Mouse (Mus musculus) frontal cortex, postnatal 25 days (tissue): ENCODE measurements around the gene Fhit.
"Not testable (repeated sequence)": the region's sequence is repeated elsewhere in the genome, so short reads cannot be mapped to it uniquely, and the experiment has no call there.

Source experiments
- DNase-seq, 2 experiments: peaks; one replicate each; pipeline ENCODE4 v3.0.0; 2022; ENCODE audit warnings: low spot score in 2 of 2

The Fhit gene

DNA sequence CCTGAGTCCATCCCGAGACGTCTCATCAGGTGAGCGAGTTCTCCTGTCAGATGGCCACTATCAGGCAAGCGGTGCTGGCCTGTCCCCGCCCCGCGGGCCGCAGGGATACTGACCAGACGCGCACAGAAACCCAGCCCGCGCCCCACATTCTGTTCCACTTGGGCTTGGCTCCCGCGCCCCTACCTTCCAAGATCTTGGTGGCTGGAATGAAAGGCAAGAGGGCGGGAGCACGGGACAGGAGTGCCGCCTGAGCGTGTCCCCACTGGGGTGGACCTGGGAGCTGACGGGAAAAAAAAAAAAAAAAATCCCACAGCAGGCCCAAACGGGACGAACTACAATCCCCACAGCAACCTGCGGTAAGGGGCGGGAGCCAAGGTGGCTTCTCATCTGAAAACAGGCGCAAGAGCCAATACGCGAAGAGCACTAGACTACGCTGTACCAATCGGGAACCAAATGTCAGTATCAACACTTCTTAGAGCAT, at the start of gene Fhit:
TSS of gene Fhit (minus strand) at position 285 of the 481 bp plus-strand sequence.
- peak; percentile 79 to 83 for DNase-seq

DNA sequence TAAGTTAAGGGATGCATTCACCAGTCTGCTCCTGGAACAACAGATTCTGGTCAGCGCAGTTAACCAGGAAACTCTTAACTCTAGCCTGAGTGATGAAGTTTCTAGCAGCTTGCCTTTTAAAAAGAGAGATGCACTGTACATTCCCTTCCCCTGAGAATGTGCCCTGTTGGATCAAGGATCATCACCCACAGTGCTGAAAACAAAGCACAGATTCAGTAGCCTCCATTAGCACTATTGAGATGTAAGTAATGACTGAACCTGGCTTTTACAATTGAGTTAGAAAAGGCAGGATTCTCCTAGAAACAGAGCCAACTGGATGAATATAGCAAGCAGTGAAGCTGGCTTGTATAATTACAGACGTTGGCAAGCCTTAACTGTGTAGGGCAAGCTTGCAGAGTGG, 45.0 kb upstream of the Fhit start:
- DNase-seq = no peak

DNA sequence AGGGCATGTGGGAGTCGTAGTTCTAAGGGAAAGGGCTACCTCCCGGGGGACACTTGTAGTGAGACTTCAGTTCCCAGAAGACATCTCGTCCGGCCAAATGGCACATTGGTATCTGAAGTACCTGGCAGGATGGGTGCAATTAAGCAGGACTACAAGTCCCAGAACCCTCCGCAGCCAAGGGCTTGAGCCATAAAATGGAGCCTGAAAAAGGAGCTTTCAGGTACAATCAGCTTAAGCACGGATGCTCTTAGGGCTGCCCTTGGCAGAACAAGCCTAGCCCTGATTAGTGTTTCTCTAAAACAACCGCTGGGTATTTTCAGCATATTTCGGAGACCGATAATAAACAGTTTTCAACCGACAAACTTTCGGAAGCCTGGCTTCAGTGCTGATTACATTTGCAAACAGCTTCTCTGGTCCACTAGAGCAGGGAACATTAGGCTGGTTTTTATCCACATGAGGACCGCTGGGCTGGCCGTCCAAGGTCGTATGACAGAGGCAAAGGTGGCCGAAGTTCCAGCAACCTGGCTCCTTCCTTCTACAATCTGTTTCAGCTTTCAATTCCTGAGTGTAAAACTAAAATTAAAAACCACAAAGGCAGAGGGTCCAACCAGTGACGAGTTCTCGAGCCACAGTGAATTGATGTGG, 907 bp downstream of the Fhit start:
- DNase-seq = peak; percentile 57 to 62

DNA sequence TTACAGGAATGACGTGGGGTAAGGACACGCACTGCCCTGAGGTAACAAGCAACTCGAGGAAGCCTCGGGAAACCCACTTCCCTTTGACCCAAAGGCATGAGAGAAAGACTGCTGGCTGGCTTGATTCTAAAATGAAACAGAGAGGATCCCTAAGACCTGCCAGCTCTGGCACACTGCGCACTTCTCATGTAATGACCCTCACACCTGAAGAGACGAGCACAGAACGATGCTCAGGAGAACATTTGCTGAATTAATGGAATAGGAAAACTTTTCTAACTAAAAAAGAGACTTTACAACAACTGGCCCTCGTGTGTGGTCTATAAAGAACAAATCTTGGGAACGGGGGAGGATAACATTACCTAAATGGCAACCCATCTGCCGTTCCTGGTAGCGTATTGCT, 2.2 kb downstream of the Fhit start:
- DNase-seq = no peak

DNA sequence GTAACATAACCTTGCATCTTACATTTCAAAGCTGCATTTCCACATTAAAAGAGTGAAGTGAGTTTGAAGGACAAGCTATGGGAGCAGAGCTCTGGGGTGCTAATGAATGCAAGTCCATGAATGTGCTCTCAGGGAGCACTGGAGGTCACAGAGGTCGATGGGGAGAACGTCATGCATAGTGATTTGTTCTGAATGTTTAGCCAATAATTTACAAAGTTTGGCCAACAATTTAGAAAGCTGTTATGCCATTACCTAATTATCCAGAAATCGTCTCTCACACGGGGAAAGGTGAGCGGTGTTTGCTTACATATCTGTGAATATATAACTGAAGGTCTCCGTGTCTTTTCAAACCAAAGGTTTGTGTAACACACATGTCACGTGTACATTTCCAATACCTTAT, 2.8 kb downstream of the Fhit start:
- DNase-seq = no peak

DNA sequence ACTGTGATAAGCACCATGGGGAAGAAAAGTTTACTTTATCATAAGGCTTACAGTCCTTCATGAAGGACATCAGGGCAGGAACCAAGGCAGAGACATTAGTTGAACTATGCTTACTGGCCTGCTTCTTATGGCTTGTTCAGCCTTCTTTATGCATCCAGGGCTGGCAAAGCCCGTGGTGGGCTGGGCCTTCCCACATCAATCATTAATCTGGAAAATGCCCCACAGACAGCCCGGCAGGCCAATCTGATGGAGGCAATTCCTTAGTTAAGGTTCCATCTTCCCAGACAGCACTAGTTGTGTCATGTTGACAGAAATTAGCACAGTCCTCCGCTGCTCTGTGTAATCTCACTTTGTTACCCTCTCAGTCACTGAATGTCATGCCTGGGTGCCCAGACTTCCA, 4.1 kb downstream of the Fhit start:
- no peak for DNase-seq

DNA sequence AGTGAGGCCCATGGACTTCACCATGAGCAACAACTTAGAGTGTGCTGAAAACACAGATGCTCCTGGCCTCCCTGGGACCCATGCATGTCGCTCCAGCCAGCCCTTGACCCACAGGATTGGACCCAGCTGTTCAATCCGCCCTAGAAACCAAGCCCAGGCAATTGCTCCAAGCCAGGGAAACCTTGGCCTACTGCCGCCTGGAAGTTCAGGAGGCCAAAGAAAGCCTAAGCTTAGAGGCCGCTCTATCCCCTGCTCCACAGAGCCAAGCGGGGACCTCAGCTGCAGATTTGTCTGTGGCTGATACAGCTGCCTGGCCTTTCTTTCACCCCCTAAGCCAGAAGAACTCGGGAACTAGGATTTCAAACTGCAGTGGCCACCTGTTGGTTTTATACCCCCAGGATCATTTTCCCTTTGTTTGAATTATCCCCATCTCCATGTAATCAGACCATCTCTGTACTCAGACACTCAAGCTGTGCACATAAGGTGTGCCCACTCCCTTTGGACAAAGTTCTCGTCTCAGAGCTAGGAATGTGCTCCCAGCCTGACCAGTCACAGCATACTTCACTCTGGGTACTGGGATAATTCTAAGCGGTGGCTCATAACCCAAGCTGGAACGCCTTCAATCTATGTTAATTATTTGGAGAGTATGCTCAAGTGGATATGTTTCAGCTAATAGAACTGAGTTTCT, 10.1 kb downstream of the Fhit start:
- no peak for DNase-seq

DNA sequence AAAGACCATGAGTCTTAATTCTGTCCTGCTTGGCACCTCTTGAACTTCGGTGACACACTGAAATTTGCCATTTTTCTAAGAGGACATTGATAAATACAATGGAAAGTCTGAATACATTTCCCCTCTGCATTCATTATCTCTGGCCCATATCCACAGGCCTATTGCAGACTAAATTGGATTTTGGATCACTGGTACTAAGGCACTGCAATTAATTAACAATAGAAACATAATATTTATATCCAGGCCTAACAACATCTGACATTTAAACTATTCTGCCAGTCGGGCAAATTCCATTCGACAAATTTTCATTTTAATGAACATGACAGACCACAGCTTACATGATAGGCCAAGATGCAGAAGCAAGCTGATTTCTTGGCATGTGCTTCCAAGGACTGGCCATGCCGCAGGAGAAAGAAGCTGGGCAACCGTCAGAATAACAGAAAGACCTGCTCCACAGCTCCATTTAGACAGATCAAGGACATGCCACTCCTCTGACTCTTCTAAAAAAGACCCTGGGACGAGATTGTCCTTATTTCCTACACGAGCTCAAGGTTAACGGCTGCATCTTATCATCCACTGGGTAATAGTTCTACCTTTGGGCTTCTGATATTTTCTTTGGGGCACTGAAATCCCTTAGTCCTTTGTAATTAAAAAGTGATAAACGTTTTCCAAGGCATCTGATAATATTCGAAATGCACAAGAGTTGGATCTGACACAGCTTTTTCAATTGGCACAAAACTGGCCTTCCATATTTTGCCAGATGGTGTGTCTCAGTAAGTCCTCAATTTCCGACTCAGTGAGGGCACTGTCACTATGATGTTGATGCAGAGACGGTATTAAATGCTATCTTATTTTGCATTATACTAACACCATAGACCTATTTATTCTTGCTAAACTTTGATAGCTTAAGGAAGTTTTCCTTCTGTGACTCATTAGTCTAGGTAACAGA, 27.8 kb downstream of the Fhit start:
- DNase-seq = no peak

DNA sequence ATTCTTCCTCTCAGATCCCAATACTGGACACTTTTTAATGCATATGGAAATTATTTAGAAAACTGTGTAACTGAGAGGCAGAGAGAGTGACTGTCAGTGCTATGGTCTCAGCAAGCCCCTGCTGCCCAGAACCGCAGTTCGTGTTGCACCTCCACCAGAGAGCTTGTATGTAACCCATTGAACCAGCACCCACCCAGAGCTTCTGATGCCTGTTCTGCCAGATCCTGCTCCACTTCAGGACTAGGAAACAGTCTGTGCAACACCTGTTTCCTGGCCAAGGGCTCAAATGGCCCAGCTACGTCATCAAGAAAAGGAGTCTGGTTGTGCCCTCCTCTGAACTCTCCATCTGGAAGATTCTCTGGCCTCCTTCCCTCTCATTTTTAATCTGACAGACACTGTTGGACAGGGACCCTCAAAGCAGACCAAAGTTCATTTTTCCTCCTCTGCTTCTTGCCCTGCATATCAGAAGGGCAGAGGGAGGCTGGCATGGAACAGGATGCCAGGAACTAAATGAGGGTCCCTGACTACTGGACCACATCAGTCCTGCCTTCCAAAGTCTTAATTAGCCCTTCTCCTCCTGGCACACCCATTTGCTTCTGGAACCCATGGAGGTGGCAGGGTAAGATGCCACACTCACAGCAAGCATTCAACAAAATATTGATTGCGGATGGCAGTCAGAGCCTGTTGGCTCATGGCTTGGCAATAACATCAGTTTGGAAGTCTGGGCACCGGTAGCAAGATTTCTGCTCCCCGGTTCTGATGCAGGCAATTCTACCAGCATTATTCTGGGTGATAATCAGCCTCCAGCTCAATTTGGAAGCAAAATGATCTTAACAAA, 29.0 kb downstream of the Fhit start:
- no peak for DNase-seq

DNA sequence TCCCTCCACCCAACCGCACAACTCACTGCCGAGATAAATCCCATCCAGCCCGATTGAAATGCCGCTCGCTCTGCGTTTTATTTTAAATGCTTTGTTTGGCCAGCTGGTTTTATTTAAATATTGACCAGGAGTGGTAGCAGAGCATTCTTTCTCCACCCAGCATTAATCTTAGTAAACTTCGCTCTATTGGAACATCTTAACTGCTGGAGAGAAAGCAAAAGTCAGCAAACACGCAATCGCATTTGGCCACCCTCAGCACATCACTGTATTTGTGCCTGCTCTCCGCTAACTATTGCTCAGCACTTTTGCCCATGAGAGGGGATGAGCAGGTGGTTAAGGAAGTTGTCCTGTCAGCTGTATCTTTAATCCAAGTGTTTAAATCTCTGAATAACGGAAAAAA, 36.7 kb downstream of the Fhit start:
- DNase-seq = no peak

DNA sequence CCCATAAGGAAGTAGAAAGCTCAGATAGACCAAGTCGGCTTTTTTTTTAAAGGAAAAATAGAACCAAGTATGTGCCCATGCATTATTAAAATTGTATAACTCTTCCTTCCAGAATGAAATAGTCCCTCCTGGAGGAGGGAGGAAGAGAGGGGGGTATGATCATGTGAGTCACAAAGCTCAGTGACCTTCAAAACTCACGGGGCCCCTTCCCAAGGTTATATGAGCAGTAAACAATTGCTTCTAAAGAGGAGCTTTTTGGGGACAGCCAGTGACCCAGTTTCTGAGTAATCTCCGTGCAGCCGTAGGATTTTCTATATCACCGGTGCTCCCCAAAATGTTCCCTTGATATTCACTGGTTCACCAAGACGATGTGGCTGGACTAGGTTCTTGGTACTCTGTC, 42.8 kb downstream of the Fhit start:
- no peak for DNase-seq

DNA sequence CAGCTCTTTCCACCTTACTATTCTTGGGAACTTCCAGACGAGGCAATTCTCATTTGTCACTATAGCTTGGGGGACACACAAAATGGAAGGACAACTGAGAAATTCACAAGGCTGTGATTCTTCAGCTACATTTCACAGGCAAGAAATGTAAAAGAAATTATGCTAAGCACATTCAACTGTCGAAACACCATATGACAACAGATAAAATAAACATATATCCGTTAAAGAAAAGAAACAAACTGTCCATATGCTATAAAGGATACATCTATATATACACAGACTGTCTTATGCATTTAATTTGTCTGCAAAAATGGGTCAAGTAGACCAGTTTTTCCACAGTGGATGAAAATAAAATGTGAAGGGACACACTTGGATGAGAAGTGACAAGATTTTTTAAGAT, 76.2 kb downstream of the Fhit start:
- no peak for DNase-seq

DNA sequence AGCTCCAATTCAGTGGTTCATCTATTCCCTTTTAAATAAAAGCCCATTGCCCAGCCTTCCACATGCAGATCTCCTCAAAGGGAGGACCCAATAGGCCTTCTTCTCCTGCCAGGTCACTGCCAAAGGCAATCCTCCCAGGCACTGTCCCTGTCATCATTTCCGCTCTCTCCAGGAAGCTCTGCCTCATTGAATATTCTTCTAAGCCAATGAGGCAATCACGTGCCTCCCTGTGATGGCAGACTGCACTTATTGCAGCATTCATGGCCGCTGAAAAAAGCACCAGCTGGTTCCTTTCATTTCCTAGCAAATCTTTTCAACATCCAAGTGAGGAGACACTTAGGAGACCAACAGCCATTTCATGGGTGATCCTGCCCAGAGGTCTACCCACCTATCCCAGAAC, 77.9 kb downstream of the Fhit start:
- no peak for DNase-seq

DNA sequence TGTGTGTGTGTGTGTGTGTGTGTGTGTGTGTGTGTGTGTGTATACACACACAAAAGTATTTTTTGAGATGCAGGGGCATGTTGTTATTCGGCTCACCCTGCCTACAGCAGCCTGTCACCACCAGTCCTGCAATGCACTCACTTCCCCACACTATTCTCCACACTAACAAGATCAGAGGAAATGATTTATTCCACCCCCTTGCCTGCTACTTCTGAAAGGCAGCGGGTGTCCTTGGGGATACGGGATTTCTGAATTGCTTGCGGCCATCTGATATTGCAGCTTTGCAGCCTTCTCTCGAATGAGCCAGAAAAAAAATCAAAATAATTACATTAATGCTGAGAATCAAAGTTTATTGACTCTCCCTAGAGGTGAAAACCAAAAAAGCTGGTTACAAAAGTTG, 78.4 kb downstream of the Fhit start:
- DNase-seq = no peak

DNA sequence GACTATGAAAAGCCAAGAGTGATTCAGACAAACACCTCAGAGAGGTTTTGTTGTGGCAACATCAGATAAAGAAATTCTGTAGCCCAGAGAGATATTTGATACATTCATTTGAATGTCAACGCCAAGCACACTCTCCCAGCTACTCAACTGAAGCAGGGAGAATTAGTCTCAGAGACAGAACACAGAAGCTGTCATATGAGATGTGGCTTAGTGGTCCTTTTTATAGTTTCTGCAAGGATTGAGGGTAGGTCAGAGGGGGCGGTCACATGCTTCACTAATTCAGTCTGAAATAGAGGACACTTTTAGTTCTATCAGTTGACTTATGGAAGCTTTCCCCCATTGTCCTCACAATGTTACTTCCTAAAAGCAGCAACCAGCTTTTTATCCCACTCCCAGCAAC, 98.2 kb downstream of the Fhit start:
- no peak for DNase-seq

DNA sequence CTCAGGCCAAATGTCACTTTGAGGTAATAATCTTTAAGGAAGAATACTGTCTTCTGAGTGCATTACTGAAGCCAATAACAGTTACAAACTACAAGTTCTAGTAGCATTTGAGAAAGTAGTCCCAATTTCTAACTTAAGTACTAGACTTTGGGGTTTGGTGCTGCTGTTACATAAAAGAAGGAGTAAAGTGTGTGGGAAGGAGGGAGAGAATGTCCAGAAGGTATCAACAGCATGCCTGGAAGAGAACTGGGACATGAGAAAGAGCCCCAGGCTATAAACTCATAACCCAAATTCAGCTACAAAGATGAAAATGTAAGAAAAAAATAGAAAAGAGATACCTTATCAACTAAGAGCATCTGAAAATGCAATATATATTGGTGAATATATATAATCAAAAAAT, 101.6 kb downstream of the Fhit start:
- no peak for DNase-seq

DNA sequence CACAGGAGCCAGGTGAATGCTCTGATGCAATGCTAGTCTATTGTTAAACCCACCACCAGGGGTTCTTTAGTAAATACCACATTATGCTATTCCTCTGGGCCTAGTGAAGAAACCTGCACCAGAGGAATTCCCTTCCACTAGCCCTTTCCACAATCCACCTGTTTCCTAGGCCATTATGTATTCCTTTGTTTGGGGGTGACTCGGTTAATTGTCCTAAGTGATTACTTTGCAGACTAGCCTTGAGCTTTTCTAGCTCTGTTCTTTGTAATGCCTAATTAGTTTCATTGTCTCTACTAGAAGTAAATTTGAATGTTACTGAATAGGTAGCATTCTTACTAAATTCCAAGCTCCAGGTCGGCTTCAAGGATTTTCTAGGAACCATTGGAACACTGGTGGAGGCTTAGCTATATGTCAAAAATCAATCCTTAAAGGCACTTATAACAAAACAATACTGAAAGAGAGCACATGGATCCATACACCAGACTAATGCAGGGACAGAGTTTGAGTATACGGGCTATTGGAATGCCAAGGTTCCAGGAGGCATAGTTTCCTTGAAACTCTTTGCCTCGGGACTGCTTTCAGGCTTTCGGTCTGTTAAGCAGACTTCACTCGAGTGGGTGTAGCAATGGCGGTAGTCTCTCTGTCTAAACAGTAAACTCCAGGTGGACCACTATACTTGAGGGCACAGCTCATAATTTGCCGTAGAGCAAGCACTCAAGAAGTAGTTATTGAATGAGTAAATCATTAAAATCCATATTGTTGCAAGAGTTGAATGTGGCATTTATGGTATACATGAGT, 122.1 kb downstream of the Fhit start:
- DNase-seq = not testable (repeated sequence)

DNA sequence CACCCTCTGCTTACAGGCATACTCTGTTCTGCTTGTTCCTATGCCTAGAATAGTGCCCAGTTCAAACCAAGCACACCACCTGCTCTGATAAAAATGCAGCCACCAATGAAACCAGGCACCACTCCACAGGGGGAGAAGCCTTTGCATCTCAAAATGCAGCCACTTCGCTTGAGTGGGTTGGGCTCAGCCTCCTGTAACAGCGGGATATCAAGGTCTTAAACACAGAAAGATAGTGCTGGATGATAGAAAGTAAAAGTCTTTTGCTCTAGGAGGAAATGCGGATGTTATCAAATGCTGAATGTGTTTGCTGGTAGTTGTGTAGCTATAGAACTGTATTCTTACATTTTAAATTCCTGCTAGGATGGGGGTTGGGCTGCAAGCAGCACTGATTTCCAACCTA, 140.4 kb downstream of the Fhit start:
- no peak for DNase-seq

DNA sequence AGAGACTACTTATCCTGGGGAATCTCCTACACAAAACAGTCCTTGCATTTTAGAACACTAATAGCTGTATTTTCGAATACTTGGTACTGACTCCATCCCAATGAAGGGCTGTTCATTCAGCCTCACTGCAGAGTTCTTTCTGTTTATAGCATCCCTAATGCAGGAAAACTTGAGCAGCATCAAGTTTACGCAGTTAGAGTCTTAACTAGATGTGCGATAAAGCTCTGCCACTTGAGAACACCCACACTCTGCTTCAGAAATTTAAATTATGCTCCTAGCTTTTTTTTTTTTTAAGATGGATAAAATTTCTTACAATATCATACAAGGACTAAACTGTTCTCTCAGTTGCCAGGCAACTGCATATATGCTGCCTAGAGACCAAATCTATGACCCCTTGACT, 183.2 kb downstream of the Fhit start:
- DNase-seq = no peak

DNA sequence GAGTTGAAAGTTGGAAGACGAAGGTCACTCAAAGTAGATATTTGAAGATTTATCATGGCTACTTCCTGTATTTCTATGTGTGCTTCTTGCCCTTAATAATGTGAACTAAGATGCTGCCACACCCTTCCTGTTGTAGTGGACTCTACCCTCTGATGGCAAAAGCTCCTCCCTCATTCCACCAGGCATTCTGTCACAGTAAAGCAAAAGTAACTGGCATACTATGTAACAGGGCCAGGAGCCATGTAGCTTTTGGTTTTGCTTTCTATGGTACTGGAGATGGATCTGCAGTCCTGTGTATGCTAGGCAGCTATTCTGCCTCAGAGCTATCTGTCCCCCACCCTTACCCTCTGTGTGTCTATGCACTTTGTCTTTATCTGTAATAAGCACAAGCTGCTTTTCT, 220.2 kb downstream of the Fhit start:
- DNase-seq = no peak

DNA sequence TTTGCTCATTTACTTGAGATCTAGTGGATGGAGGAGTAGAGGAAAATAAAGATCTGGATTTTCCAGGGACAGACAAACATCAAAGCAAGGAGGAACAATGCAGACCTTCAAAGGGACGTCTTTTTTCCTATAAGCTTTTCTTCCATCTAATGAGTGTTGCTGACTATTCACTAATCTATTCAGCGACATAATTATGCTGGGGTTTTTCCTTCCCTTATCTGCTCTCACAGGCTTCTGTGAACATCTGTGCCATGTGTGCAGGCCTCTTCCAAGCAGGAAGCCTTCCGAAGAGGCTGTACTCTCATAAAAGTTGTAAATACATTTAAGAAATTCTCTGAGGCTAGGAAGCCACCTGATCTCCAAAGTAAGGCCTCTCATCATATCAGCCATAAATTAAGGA, 228.2 kb downstream of the Fhit start:
- no peak for DNase-seq
